Mouse (Mus musculus) liver, embryonic 15.5 days (tissue): ENCODE data around the gene Ikzf3. TPM values are rescaled to one million over a fixed set of nuclear protein-coding genes. Genes with fewer than 3 reads are reported as not detected.

Experiments
- ATAC-seq: fragments of 200-750 bp; cut with Nextera tagmentation; 2 replicates; pipeline ENCODE4 v1.8.0; 2017; ENCODE audit warnings: moderate number of reproducible peaks, mild to moderate bottlenecking, moderate library complexity; ENCODE audit not compliant: insufficient read depth
- H3K27ac ChIP-seq: fragments of 300-500 bp; sonication (generic); replicated peaks from 2 replicates; pipeline ENCODE4 v1.5.1; 2015; ENCODE audit warnings: mild to moderate bottlenecking, inconsistent platforms
- H3K27me3 ChIP-seq: fragments of 300-500 bp; sonication (generic); 2 replicates; pipeline ENCODE4 v1.6.1; 2015; ENCODE audit warnings: mild to moderate bottlenecking, inconsistent platforms
- H3K36me3 ChIP-seq: fragments of 300-500 bp; sonication (generic); replicated peaks from 2 replicates; pipeline ENCODE4 v1.6.1; 2015; ENCODE audit warnings: moderate library complexity, mild to moderate bottlenecking, inconsistent platforms
- H3K4me1 ChIP-seq: fragments of 300-500 bp; sonication (generic); replicated peaks from 2 replicates; pipeline ENCODE4 v1.6.1; 2015; ENCODE audit warnings: inconsistent platforms
- H3K4me2 ChIP-seq: fragments of 300-500 bp; sonication (generic); 2 replicates; pipeline ENCODE4 v1.6.1; 2015; ENCODE audit warnings: moderate library complexity, mild to moderate bottlenecking, inconsistent platforms
- H3K4me3 ChIP-seq: fragments of 300-500 bp; sonication (generic); replicated peaks from 2 replicates; pipeline ENCODE4 v1.5.1; 2015; ENCODE audit warnings: mild to moderate bottlenecking, inconsistent platforms
- H3K9ac ChIP-seq: fragments of 300-500 bp; sonication (generic); 2 replicates; pipeline ENCODE4 v1.6.1; 2015; ENCODE audit warnings: moderate library complexity, mild to moderate bottlenecking, inconsistent platforms
- H3K9me3 ChIP-seq: fragments of 300-500 bp; sonication (generic); replicated peaks from 2 replicates; pipeline ENCODE4 v1.6.1; 2016; ENCODE audit warnings: inconsistent platforms
- WGBS: fragments of 180-500 bp; shearing (Covaris S2); methylation state at CpG from one replicate; pipeline ENCODE4 v1.1.7; 2015; ENCODE audit warnings: mixed read lengths; ENCODE audit not compliant: insufficient replicate concordance; 5-methylcytosine and 5-hydroxymethylcytosine counted together
- polyA plus RNA-seq: library from polyadenylated mRNA; unstranded; fragments of >200 nt; fragmentation: Nextera tagmentation; extraction: Ambion mirVana; gene quantifications from 2 replicates; pipeline ENCODE4 v1.2.1, GENCODE M21; 2015

Gene Ikzf3
- polyA plus RNA-seq, 1 experiment from 2014 or later = 0.10 TPM

GRCm38 (mm10) chr11:98568326-98568725 lies 22.5 kb upstream of the Ikzf3 start:
- no peaks in the 10 kb centered on the region for H3K36me3 ChIP-seq
- 77% methylated on average over 8 of the region's 8 CpGs for WGBS
- no peaks in the 10 kb centered on the region for H3K9me3 ChIP-seq
- H3K27ac ChIP-seq = no peak overlapping the region
- no peak overlapping the region for H3K4me3 ChIP-seq
- no peak for ATAC-seq
- H3K4me1 ChIP-seq = peaks cover 5% of the 10 kb centered on the region; the same call in 1 of the 2 replicates
- no peak overlapping the region for H3K9ac ChIP-seq
- no peak overlapping the region for H3K4me2 ChIP-seq
- H3K27me3 ChIP-seq = peaks cover 9% of the 10 kb centered on the region; the same call in 1 of the 2 replicates

- no peak overlapping the region for H3K9ac ChIP-seq
- no peaks in the 10 kb centered on the region for H3K9me3 ChIP-seq
- ATAC-seq = no peak
- WGBS = 61% methylated on average over 13 of the region's 13 CpGs
- H3K27ac ChIP-seq = no peak overlapping the region
- no peak overlapping the region for H3K4me3 ChIP-seq
- H3K36me3 ChIP-seq = no peaks in the 10 kb centered on the region
- H3K4me1 ChIP-seq = 0 out of 2 replicates have a peak, but pooled peaks cover 3% of the 10 kb centered on the region
- H3K4me2 ChIP-seq = no peak overlapping the region
- peaks cover 37% of the 10 kb centered on the region for H3K27me3 ChIP-seq
Observed at GRCm38 (mm10) chr11:98563921-98564414, 18.1 kb upstream of the Ikzf3 start.

GRCm38 (mm10) chr11:98563025-98563424 lies 17.2 kb upstream of the Ikzf3 start:
- 73% methylated on average over 3 of the region's 3 CpGs for WGBS
- Histone ChIP-seq H3K4me1 (0 out of 2 replicates have a peak, but pooled peaks cover 3% of the 10 kb centered on the region), H3K9me3 (no peaks in the 10 kb centered on the region), H3K9ac (no peak overlapping the region), H3K27ac (no peak overlapping the region), H3K4me2 (no peak overlapping the region), H3K36me3 (no peaks in the 10 kb centered on the region), H3K4me3 (no peak overlapping the region), H3K27me3 (peaks cover 44% of the 10 kb centered on the region)
- no peak for ATAC-seq

- Histone ChIP-seq H3K36me3 (no peaks in the 10 kb centered on the region), H3K4me2 (no peak overlapping the region), H3K9ac (no peak overlapping the region), H3K4me3 (no peak overlapping the region), H3K27ac (no peak overlapping the region), H3K9me3 (no peaks in the 10 kb centered on the region), H3K27me3 (peaks cover 46% of the 10 kb centered on the region), H3K4me1 (0 out of 2 replicates have a peak, but pooled peaks cover 3% of the 10 kb centered on the region)
- no peak for ATAC-seq
- WGBS = 36% methylated on average over 7 of the region's 7 CpGs
Observed at GRCm38 (mm10) chr11:98560942-98561341, 15.1 kb upstream of the Ikzf3 start.

GRCm38 (mm10) chr11:98555124-98555700 lies 9.4 kb upstream of the Ikzf3 start:
- Histone ChIP-seq H3K4me1 (peaks cover 14% of the 10 kb centered on the region), H3K27me3 (peaks cover 38% of the 10 kb centered on the region), H3K9ac (no peak overlapping the region; the same call in 1 of the 2 replicates), H3K9me3 (no peaks in the 10 kb centered on the region), H3K4me3 (no peak overlapping the region), H3K36me3 (no peaks in the 10 kb centered on the region), H3K4me2 (no peak overlapping the region), H3K27ac (no peak overlapping the region)
- 60% methylated on average over 12 of the region's 12 CpGs for WGBS
- ATAC-seq = no peak

GRCm38 (mm10) chr11:98553966-98554365 lies 8.1 kb upstream of the Ikzf3 start:
- Histone ChIP-seq H3K9ac (no peak overlapping the region), H3K9me3 (no peaks in the 10 kb centered on the region; the same call in 1 of the 2 replicates), H3K27me3 (peaks cover 40% of the 10 kb centered on the region), H3K4me1 (peaks cover 16% of the 10 kb centered on the region), H3K27ac (no peak overlapping the region), H3K4me2 (no peak overlapping the region), H3K4me3 (no peak overlapping the region), H3K36me3 (no peaks in the 10 kb centered on the region)
- ATAC-seq = no peak
- WGBS = 82% methylated on average over 4 of the region's 4 CpGs

- H3K27me3 ChIP-seq = peaks cover 49% of the 10 kb centered on the region
- no peaks in the 10 kb centered on the region; the same call in 1 of the 2 replicates for H3K9me3 ChIP-seq
- peaks cover 16% of the 10 kb centered on the region for H3K4me1 ChIP-seq
- H3K27ac ChIP-seq = peak within 1 kb of the TSS; percentile 86
- ATAC-seq = peak; percentile 99
- H3K4me2 ChIP-seq = peak within 1 kb of the TSS; percentile 95
- H3K9ac ChIP-seq = peak within 1 kb of the TSS; percentile 75
- H3K4me3 ChIP-seq = peak within 1 kb of the TSS; percentile 76
- H3K36me3 ChIP-seq = no peaks in the 10 kb centered on the region
- under 1% methylated on average over 51 of the region's 51 CpGs for WGBS
Observed at GRCm38 (mm10) chr11:98550975-98551828, 5.4 kb upstream of the Ikzf3 start, which contains the start of gene Zpbp2. TSS of gene Zpbp2 (plus strand) at chr11:98551097.

- ATAC-seq = no peak
- H3K27ac ChIP-seq = peak overlapping the region; percentile 86
- H3K4me3 ChIP-seq = peak overlapping the region; percentile 76
- no peaks in the 10 kb centered on the region for H3K36me3 ChIP-seq
- no peaks in the 10 kb centered on the region; the same call in 1 of the 2 replicates for H3K9me3 ChIP-seq
- peak overlapping the region; percentile 95 for H3K4me2 ChIP-seq
- H3K27me3 ChIP-seq = peaks cover 56% of the 10 kb centered on the region
- 0 out of 2 replicates have a peak overlapping the region, but pooled peaks have one; percentile 12 for H3K9ac ChIP-seq
- 13% methylated on average over 20 of the region's 20 CpGs for WGBS
- peaks cover 22% of the 10 kb centered on the region for H3K4me1 ChIP-seq
Observed at GRCm38 (mm10) chr11:98550311-98550974, 4.6 kb upstream of the Ikzf3 start.

GRCm38 (mm10) chr11:98549363-98549762 lies 3.5 kb upstream of the Ikzf3 start:
- H3K9ac ChIP-seq = no peak overlapping the region
- H3K27ac ChIP-seq = no peak overlapping the region
- H3K36me3 ChIP-seq = no peaks in the 10 kb centered on the region
- no peak overlapping the region for H3K4me3 ChIP-seq
- H3K4me2 ChIP-seq = no peak overlapping the region
- peaks cover 22% of the 10 kb centered on the region for H3K4me1 ChIP-seq
- no peak for ATAC-seq
- peaks cover 64% of the 10 kb centered on the region for H3K27me3 ChIP-seq
- WGBS = 43% methylated on average over 4 of the region's 4 CpGs
- H3K9me3 ChIP-seq = no peaks in the 10 kb centered on the region; the same call in 1 of the 2 replicates

GRCm38 (mm10) chr11:98547308-98547693 lies 1.5 kb upstream of the Ikzf3 start:
- H3K9me3 ChIP-seq = no peaks in the 10 kb centered on the region; the same call in 1 of the 2 replicates
- ATAC-seq = no peak
- no peak overlapping the region for H3K4me2 ChIP-seq
- peaks cover 83% of the 10 kb centered on the region for H3K27me3 ChIP-seq
- H3K27ac ChIP-seq = no peak overlapping the region
- peaks cover 22% of the 10 kb centered on the region for H3K4me1 ChIP-seq
- H3K36me3 ChIP-seq = no peaks in the 10 kb centered on the region
- 39% methylated on average over 3 of the region's 3 CpGs for WGBS
- no peak overlapping the region for H3K9ac ChIP-seq
- no peak overlapping the region for H3K4me3 ChIP-seq
